Mouse (Mus musculus): ENCODE results near the gene Armc8. TPM values are rescaled to one million over a fixed set of nuclear protein-coding genes. Genes with fewer than 3 reads are reported as not detected.

Armc8 gene
- polyA plus RNA-seq, 1 experiment from 2014 or later, result 24.5 TPM

DNA sequence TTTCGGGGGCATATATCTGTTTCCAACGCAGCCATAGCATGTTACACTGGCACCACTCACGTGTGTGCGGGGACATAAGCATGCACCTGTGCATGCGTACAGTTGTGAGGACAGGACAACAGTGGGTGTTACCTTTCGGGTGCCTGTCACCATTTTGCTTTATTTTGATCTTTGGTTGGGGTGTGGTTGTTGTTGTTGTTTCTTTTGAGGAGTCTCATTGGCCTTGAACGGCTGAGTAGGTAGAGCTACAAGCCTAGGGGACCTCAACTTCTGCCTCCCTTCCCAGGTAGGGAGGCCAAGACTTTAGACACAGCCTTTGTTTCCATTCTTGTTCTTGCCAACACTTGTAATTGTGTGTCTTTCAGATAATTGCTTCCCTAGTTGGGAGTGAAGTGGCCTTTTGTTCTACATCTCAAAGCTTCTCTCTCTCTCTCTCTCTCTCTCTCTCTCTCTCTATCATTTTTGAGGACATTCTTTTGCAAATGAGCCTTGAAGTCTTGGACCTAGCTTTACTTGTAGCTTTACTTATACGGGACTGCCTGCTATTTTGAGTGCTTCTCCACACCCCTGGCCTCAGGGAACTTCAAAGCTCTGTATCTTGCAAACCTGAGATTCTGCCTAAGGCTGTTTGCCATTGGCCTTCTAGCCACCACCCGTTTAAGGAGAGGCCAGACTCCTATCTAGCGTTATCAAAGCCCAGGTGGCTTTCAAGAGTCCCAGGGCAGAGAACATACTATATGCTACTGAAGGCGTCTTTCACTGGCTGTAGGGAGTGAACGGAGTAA lies 130.7 kb downstream of the Armc8 start:
- Histone ChIP-seq H3K27ac (replicated peaks) (no peak overlapping the region), H3K27me3 (replicated peaks; ENCODE audit: low read depth, poor library complexity, severe bottlenecking) (peaks cover 53% of the 10 kb centered on the region), H3K36me3 (replicated peaks) (no peaks in the 10 kb centered on the region), H3K4me1 (peaks cover 26% of the 10 kb centered on the region), H3K4me3 (no peak overlapping the region), H3K9me3 (no peaks in the 10 kb centered on the region)
- DNase-seq (ENCODE audit: low spot score), result no peak
- WGBS, result 79% methylated on average over 12 of the region's 12 CpGs

DNA sequence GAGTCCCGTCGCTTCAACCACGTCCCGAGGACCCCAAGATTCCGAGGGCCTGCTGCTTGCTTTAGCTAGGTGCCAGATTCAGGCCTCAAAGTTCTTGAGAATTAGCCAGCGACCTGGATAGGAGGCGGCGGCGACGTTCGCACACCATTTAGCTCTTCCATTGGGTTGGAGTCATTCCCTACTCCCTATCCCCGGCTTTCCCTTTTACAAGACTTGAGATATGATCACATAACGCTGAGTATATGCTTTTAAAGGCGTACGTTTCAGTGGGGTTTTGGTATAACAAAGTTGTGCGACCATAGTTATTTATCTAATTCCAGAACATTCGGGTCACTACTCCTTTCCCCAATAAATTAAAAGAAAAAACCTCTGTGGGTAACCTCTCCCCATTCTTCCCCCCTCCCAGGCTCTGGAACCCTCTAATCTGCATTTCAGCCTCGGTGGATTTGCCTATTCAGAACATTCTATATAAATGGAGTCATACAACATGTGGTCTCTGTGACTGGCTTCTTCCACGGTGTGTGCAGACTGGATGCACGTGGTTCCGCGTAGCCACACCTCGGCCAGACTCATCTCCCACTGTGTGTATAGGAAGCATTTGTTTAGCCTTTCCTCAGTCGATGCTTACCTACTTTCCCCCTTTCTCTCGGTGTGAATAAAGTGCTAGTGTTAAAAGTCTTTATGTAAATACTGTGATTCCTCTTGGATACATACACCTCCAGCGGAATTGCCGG lies 131.5 kb downstream of the Armc8 start, which contains the start of gene Mras:
Mras (minus strand) TSS at position 351 of the 734 bp plus-strand sequence.
- H3K27ac ChIP-seq (replicated peaks), result peak within 1 kb of the TSS; percentile 86
- peaks cover 53% of the 10 kb centered on the region for H3K27me3 ChIP-seq (replicated peaks; ENCODE audit: low read depth, poor library complexity, severe bottlenecking)
- WGBS, result 18% methylated on average over 27 of the region's 27 CpGs
- H3K36me3 ChIP-seq (replicated peaks), result no peaks in the 10 kb centered on the region
- H3K9me3 ChIP-seq, result no peaks in the 10 kb centered on the region
- DNase-seq (ENCODE audit: low spot score), result no peak
- peaks cover 26% of the 10 kb centered on the region for H3K4me1 ChIP-seq
- peak within 1 kb of the TSS; percentile 73 for H3K4me3 ChIP-seq

- Histone ChIP-seq H3K4me1 (peaks cover 26% of the 10 kb centered on the region), H3K9me3 (no peaks in the 10 kb centered on the region), H3K27ac (replicated peaks) (peak overlapping the region; percentile 86), H3K4me3 (peak overlapping the region; percentile 73), H3K36me3 (replicated peaks) (no peaks in the 10 kb centered on the region), H3K27me3 (replicated peaks; ENCODE audit: low read depth, poor library complexity, severe bottlenecking) (peaks cover 53% of the 10 kb centered on the region)
- WGBS, result under 1% methylated on average over 86 of the region's 86 CpGs
- peak; percentile 75 for DNase-seq (ENCODE audit: low spot score)
These were observed 132.3 kb downstream of the Armc8 start for GRCm38 (mm10) chr9:99436182-99437030.

GRCm38 (mm10) chr9:99435619-99436181 lies 133.0 kb downstream of the Armc8 start:
- peaks cover 53% of the 10 kb centered on the region for H3K27me3 ChIP-seq (replicated peaks; ENCODE audit: low read depth, poor library complexity, severe bottlenecking)
- no peaks in the 10 kb centered on the region for H3K36me3 ChIP-seq (replicated peaks)
- H3K4me1 ChIP-seq, result peaks cover 26% of the 10 kb centered on the region
- H3K4me3 ChIP-seq, result peak overlapping the region; percentile 73
- 12% methylated on average over 16 of the region's 16 CpGs for WGBS
- H3K9me3 ChIP-seq, result no peaks in the 10 kb centered on the region
- peak overlapping the region; percentile 86 for H3K27ac ChIP-seq (replicated peaks)
- no peak for DNase-seq (ENCODE audit: low spot score)

DNA sequence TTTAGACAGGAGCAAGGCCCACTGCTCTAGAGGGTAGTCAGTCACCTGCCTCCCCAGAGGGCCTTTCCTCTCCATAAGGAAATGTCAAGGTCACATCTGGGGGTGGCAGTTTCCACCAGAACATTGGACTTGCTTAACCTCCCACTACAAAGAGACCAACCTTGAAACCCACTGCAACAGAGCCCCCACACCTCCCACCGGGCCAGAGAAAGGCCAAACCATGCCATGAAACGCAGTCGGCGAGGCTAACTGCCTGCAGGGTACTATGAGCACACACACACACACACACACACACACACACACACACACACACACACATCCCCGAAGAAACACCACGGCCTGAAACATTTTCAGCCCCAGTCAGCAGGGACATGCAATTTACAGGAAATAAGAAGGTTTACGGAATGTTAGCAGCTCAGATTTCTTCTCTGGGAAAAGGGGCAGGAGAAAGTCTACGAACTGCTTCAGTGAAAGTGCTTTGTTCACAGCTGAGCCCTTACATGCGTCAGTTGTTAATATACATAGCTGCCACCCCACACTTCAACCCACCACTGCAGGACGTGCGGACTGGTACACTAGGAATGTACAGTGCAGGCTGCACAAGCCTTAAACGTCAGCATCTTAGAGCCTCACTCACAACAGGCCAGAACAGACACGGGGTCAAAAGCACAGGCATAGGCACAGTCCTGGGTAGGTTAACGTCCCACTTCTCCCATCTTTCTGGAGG lies 133.6 kb downstream of the Armc8 start:
- 31% methylated on average over 14 of the region's 14 CpGs for WGBS
- DNase-seq (ENCODE audit: low spot score), result peak; percentile 61
- Histone ChIP-seq H3K9me3 (no peaks in the 10 kb centered on the region), H3K4me1 (peaks cover 26% of the 10 kb centered on the region), H3K27ac (replicated peaks) (peak overlapping the region; percentile 86), H3K36me3 (replicated peaks) (no peaks in the 10 kb centered on the region), H3K27me3 (replicated peaks; ENCODE audit: low read depth, poor library complexity, severe bottlenecking) (peaks cover 53% of the 10 kb centered on the region), H3K4me3 (peak overlapping the region; percentile 73)

- peaks cover 29% of the 10 kb centered on the region for H3K4me1 ChIP-seq
- no peak overlapping the region for H3K27ac ChIP-seq (replicated peaks)
- no peak for DNase-seq (ENCODE audit: low spot score)
- no peaks in the 10 kb centered on the region for H3K9me3 ChIP-seq
- 91% methylated on average over 4 of the region's 4 CpGs for WGBS
- no peaks in the 10 kb centered on the region for H3K36me3 ChIP-seq (replicated peaks)
- H3K4me3 ChIP-seq, result no peak overlapping the region
- peaks cover 32% of the 10 kb centered on the region for H3K27me3 ChIP-seq (replicated peaks; ENCODE audit: low read depth, poor library complexity, severe bottlenecking)
These were observed 136.2 kb downstream of the Armc8 start for GRCm38 (mm10) chr9:99432478-99432877.

DNA sequence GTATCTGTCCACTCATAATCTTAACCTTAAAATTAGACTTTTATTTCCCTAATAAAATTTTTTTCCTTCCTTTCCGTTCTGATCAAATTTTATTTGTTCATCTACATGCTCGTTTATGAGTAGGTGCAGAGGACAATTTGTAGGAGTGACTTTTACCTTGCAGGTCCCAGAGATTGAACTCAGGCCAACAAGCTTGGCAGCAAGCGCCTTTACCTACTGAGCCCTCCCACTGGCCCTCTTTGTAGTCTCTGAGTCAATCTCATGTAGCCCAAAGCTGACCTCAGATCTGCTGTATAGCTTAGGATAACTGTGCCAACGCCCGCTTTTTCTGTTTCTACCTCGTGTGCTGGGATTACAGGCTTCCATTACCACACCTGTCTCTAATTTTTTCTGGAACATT lies 136.7 kb downstream of the Armc8 start:
- DNase-seq (ENCODE audit: low spot score), result no peak
- Histone ChIP-seq H3K4me3 (no peak overlapping the region), H3K27me3 (replicated peaks; ENCODE audit: low read depth, poor library complexity, severe bottlenecking) (peaks cover 26% of the 10 kb centered on the region), H3K4me1 (peaks cover 25% of the 10 kb centered on the region), H3K27ac (replicated peaks) (no peak overlapping the region), H3K9me3 (no peaks in the 10 kb centered on the region), H3K36me3 (replicated peaks) (no peaks in the 10 kb centered on the region)
- 89% methylated on average over 6 of the region's 6 CpGs for WGBS

GRCm38 (mm10) chr9:99431346-99431745 lies 137.4 kb downstream of the Armc8 start:
- no peak for DNase-seq (ENCODE audit: low spot score)
- WGBS, result 90% methylated on average over 8 of the region's 8 CpGs
- peaks cover 25% of the 10 kb centered on the region for H3K4me1 ChIP-seq
- H3K4me3 ChIP-seq, result no peak overlapping the region
- peaks cover 23% of the 10 kb centered on the region for H3K27me3 ChIP-seq (replicated peaks; ENCODE audit: low read depth, poor library complexity, severe bottlenecking)
- H3K9me3 ChIP-seq, result no peaks in the 10 kb centered on the region
- no peaks in the 10 kb centered on the region for H3K36me3 ChIP-seq (replicated peaks)
- H3K27ac ChIP-seq (replicated peaks), result no peak overlapping the region

DNA sequence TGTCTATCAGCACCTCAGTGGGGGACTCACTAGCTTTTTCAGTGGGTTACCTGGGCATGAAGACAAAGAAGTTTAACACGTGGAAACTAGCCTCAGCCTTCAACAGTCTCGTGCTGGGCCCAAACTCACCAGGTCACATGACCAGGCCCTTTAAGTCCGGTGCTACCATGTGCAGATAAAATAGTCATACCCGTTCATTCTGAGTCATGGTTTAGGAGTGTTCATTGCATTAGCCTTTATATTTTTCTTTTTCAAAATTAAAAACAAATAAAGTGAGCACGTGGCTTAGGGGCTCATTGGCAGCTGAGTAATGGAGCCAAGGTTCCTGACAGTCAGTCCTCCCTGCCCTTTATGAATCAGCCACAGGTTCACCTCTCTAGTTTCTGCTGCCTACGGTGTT lies 137.9 kb downstream of the Armc8 start:
- 86% methylated on average over 6 of the region's 6 CpGs for WGBS
- H3K4me3 ChIP-seq, result no peak overlapping the region
- DNase-seq (ENCODE audit: low spot score), result no peak
- H3K4me1 ChIP-seq, result peaks cover 22% of the 10 kb centered on the region
- H3K27me3 ChIP-seq (replicated peaks; ENCODE audit: low read depth, poor library complexity, severe bottlenecking), result peaks cover 20% of the 10 kb centered on the region
- no peaks in the 10 kb centered on the region for H3K36me3 ChIP-seq (replicated peaks)
- no peak overlapping the region for H3K27ac ChIP-seq (replicated peaks)
- H3K9me3 ChIP-seq, result no peaks in the 10 kb centered on the region

- 83% methylated on average over 3 of the region's 3 CpGs for WGBS
- Histone ChIP-seq H3K4me1 (peaks cover 22% of the 10 kb centered on the region), H3K9me3 (no peaks in the 10 kb centered on the region), H3K27ac (replicated peaks) (no peak overlapping the region), H3K36me3 (replicated peaks) (no peaks in the 10 kb centered on the region), H3K4me3 (no peak overlapping the region), H3K27me3 (replicated peaks; ENCODE audit: low read depth, poor library complexity, severe bottlenecking) (peaks cover 10% of the 10 kb centered on the region)
- DNase-seq (ENCODE audit: low spot score), result no peak
These were observed 138.9 kb downstream of the Armc8 start for GRCm38 (mm10) chr9:99429845-99430244.

DNA sequence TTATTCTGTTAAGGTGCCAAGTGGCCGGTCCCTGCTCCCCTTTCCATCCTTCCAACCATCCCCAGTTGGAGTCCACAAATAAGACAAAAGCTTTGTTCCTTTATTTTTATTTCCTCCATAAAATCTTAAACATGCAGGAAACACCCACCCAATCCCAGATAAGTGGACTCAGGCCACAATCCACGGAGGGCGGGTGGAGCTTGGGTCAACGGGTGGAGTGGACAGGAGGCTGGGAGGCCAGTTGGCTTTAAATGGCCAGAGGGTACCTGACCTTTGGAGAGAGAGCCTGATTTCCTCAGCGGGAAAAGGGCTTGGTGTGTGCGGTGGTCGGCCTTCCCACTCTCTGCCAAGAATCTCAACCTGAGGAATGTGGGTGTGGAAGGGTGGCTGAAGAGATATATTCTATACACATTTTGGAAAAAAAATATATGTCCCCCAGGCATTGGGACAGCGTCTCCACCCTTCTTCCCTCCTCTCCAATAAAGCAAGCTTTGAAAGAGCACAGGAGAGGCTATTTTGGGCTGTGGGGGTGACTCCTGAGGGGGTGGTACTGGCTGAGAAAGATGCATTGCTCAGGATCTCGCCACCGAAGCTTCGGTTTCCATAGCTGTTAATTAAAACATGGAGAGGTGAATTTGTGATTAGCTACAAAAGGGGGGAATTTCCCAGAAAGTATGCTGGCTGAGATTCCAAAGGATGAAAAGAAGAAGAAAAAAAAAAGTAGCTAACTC lies 139.9 kb downstream of the Armc8 start:
- Histone ChIP-seq H3K27ac (replicated peaks) (no peak overlapping the region), H3K4me1 (peaks cover 23% of the 10 kb centered on the region), H3K27me3 (replicated peaks; ENCODE audit: low read depth, poor library complexity, severe bottlenecking) (peaks cover under 1% of the 10 kb centered on the region), H3K4me3 (no peak overlapping the region), H3K36me3 (replicated peaks) (no peaks in the 10 kb centered on the region), H3K9me3 (no peaks in the 10 kb centered on the region)
- 70% methylated on average over 11 of the region's 11 CpGs for WGBS
- DNase-seq (ENCODE audit: low spot score), result no peak
